Mouse (Mus musculus) brain, embryonic 14.5 days (tissue): ENCODE measurements around the gene Baiap2.

ENCODE experiments used
- CTCF ChIP-seq: fragments of 200-500 bp; IDR thresholded peaks from 2 replicates; pipeline ENCODE4 v1.5.1; 2012; ENCODE audit warnings: inconsistent platforms, mild to moderate bottlenecking, moderate library complexity, borderline replicate concordance; ENCODE audit not compliant: insufficient read depth, insufficient read length; ENCODE audit errors: extremely low read depth
- POLR2A ChIP-seq: fragments of 200-500 bp; IDR thresholded peaks from 2 replicates; pipeline ENCODE4 v1.6.1; 2012; ENCODE audit warnings: mild to moderate bottlenecking, inconsistent platforms, borderline replicate concordance; ENCODE audit not compliant: poor library complexity, insufficient read depth, insufficient read length, severe bottlenecking; ENCODE audit errors: extremely low read depth

GRCm38 (mm10) chr11:119936456-119936855 lies 6.1 kb upstream of the Baiap2 start:
- TF ChIP-seq CTCF: no peak
- no peak for TF ChIP-seq POLR2A
